In genomic region chr6:51866596-51866995, GRCm38 (mm10) we compare ENCODE assay signal across 17 mouse cellular contexts.
"Had no signal": no experiment of that assay in that cellular context is flagged by ENCODE, and none has a peak within 500 bp of the region (broad histone marks: within the 10 kb centered on the region; RNA-seq: fewer than 3 reads in every experiment).

No protein-coding gene starts in this region.

- H3K27me3 ChIP-seq: lung, embryonic 15.5 days; megakaryocyte, embryonic 14.5 days; neural tube, embryonic 12.5 days had no signal

- H3K27ac ChIP-seq: lung, embryonic 15.5 days; macrophage; midbrain, embryonic 13.5 days; midbrain, embryonic 15.5 days; neural tube, embryonic 12.5 days had no signal

- H3K9ac ChIP-seq: liver, postnatal 0 days; lung, embryonic 15.5 days; midbrain, embryonic 13.5 days; midbrain, embryonic 15.5 days; neural tube, embryonic 12.5 days had no signal

- H3K36me3 ChIP-seq: lung, embryonic 15.5 days; midbrain, embryonic 13.5 days; midbrain, embryonic 15.5 days; neural tube, embryonic 12.5 days had no signal

- H3K4me2 ChIP-seq: lung, embryonic 15.5 days; midbrain, embryonic 11.5 days; midbrain, embryonic 13.5 days; midbrain, embryonic 15.5 days; neural tube, embryonic 12.5 days had no signal

- DNase-seq: liver, postnatal 0 days; lung, adult 2 months; lung, postnatal 14 days; lung, postnatal 36 days; right cerebral cortex, postnatal 14 days; spleen, adult 18-20 months; thymus, adult 18-20 months; thymus, postnatal 25 days; thymus, postnatal 4 days had no signal

- H3K4me1 ChIP-seq: midbrain, embryonic 13.5 days; midbrain, embryonic 15.5 days had no signal

- H3K9me3 ChIP-seq: lung, embryonic 15.5 days; megakaryocyte, embryonic 14.5 days; midbrain, embryonic 13.5 days; midbrain, embryonic 15.5 days; neural tube, embryonic 12.5 days had no signal

- H3K4me3 ChIP-seq: lung, embryonic 15.5 days; megakaryocyte, embryonic 14.5 days; midbrain, embryonic 13.5 days; midbrain, embryonic 15.5 days; neural tube, embryonic 12.5 days had no signal

- ATAC-seq: liver, postnatal 0 days; lung, postnatal 0 days; midbrain, embryonic 13.5 days; midbrain, embryonic 15.5 days had no signal
